Mouse (Mus musculus) neural tube, embryonic 11.5 days (tissue): Measurements from ENCODE around the gene Treml4. TPM values are rescaled to one million over a fixed set of nuclear protein-coding genes. Genes with fewer than 3 reads are reported as not detected.

Experiments
- ATAC-seq: fragments of 200-750 bp; cut with Nextera tagmentation; 2 replicates; pipeline ENCODE4 v1.8.0; 2017; ENCODE audit warnings: moderate number of reproducible peaks, mild to moderate bottlenecking, moderate TSS enrichment, moderate library complexity; ENCODE audit not compliant: insufficient read depth, low FRiP score, low TSS enrichment
- DNase-seq: peaks from one replicate; pipeline ENCODE4 v3.0.0-alpha.2; 2015; ENCODE audit warnings: low spot score
- H3K27ac ChIP-seq: fragments of 300-500 bp; sonication (generic); 2 replicates; pipeline ENCODE4 v1.5.1; 2014; ENCODE audit warnings: low read depth, mild to moderate bottlenecking, low read length
- H3K27me3 ChIP-seq: fragments of 300-500 bp; sonication (generic); 2 replicates; pipeline ENCODE4 v1.6.1; 2014; ENCODE audit warnings: mild to moderate bottlenecking, low read length, mixed read lengths; ENCODE audit not compliant: control insufficient read depth, insufficient read depth
- H3K36me3 ChIP-seq: fragments of 300-500 bp; sonication (generic); 2 replicates; pipeline ENCODE4 v1.6.1; 2014; ENCODE audit warnings: mild to moderate bottlenecking, low read length, moderate library complexity, mixed read lengths; ENCODE audit not compliant: control insufficient read depth, insufficient read depth
- H3K4me1 ChIP-seq: fragments of 300-500 bp; sonication (generic); 2 replicates; pipeline ENCODE4 v1.6.1; 2014; ENCODE audit warnings: low read length, mixed read lengths; ENCODE audit not compliant: control insufficient read depth, insufficient read depth
- H3K4me2 ChIP-seq: fragments of 300-500 bp; sonication (generic); 2 replicates; pipeline ENCODE4 v1.6.1; 2014; ENCODE audit warnings: low read depth, mild to moderate bottlenecking, moderate library complexity
- H3K4me3 ChIP-seq: fragments of 300-500 bp; sonication (generic); 2 replicates; pipeline ENCODE4 v1.5.1; 2014; ENCODE audit warnings: low read depth, low read length
- H3K9ac ChIP-seq: fragments of 300-500 bp; sonication (generic); 2 replicates; pipeline ENCODE4 v1.6.1; 2014; ENCODE audit warnings: mild to moderate bottlenecking, low read length
- H3K9me3 ChIP-seq: fragments of 300-500 bp; sonication (generic); 2 replicates; pipeline ENCODE4 v1.6.1; 2016; ENCODE audit warnings: low read length; ENCODE audit not compliant: control insufficient read depth
- WGBS: fragments of 180-500 bp; shearing (Covaris S2); extraction: QIAGEN DNeasy Blood & Tissue Kit; methylation state at CpG from one replicate; pipeline ENCODE4 v1.1.7; 2014; 5-methylcytosine and 5-hydroxymethylcytosine counted together
- polyA plus RNA-seq: library from polyadenylated mRNA; unstranded; fragments of >200 nt; fragmentation: Nextera tagmentation; extraction: Ambion mirVana; gene quantifications from 2 replicates; pipeline ENCODE4 v1.2.1, GENCODE M21; 2014

Gene Treml4
- polyA plus RNA-seq, 1 experiment from 2014 or later: 0.25 TPM

GRCm38 (mm10) chr17:48267591-48267990 lies 3.5 kb downstream of the Treml4 start:
- no peaks in the 10 kb centered on the region for H3K27me3 ChIP-seq
- WGBS: 88% methylated on average over 1 of the region's 1 CpGs
- no peak overlapping the region for H3K9ac ChIP-seq
- no peaks in the 10 kb centered on the region for H3K36me3 ChIP-seq
- no peak for ATAC-seq
- H3K4me2 ChIP-seq: no peak overlapping the region
- 0 out of 2 replicates have a peak, but pooled peaks cover 2% of the 10 kb centered on the region for H3K4me1 ChIP-seq
- H3K4me3 ChIP-seq: no peak overlapping the region
- H3K9me3 ChIP-seq: no peaks in the 10 kb centered on the region
- DNase-seq: no peak
- H3K27ac ChIP-seq: no peak overlapping the region

- Histone ChIP-seq H3K27me3 (no peaks in the 10 kb centered on the region), H3K9me3 (no peaks in the 10 kb centered on the region), H3K9ac (no peak overlapping the region), H3K4me2 (no peak overlapping the region), H3K27ac (no peak overlapping the region), H3K4me1 (0 out of 2 replicates have a peak, but pooled peaks cover 2% of the 10 kb centered on the region), H3K36me3 (no peaks in the 10 kb centered on the region), H3K4me3 (no peak overlapping the region)
- no peak for ATAC-seq
- no peak for DNase-seq
Observed at GRCm38 (mm10) chr17:48268276-48268675, 4.2 kb downstream of the Treml4 start.

- no peaks in the 10 kb centered on the region for H3K9me3 ChIP-seq
- H3K9ac ChIP-seq: no peak overlapping the region
- H3K27ac ChIP-seq: no peak overlapping the region
- no peak overlapping the region for H3K4me2 ChIP-seq
- WGBS: 86% methylated on average over 4 of the region's 4 CpGs
- DNase-seq: no peak
- no peaks in the 10 kb centered on the region for H3K27me3 ChIP-seq
- H3K4me3 ChIP-seq: no peak overlapping the region
- H3K36me3 ChIP-seq: no peaks in the 10 kb centered on the region
- no peak for ATAC-seq
- 0 out of 2 replicates have a peak, but pooled peaks cover 2% of the 10 kb centered on the region for H3K4me1 ChIP-seq
Observed at GRCm38 (mm10) chr17:48269833-48270232, 5.7 kb downstream of the Treml4 start.

- 85% methylated on average over 5 of the region's 5 CpGs for WGBS
Observed at GRCm38 (mm10) chr17:48272158-48272557, 8.1 kb downstream of the Treml4 start.

GRCm38 (mm10) chr17:48272598-48272997 lies 8.5 kb downstream of the Treml4 start:
- no peak for DNase-seq

More at GRCm38 (mm10) chr17:48272158-48272557, 8.1 kb downstream of the Treml4 start:
- ATAC-seq (no peak), DNase-seq (no peak)
- H3K27ac ChIP-seq: no peak overlapping the region
- H3K36me3 ChIP-seq: no peaks in the 10 kb centered on the region
- H3K27me3 ChIP-seq: no peaks in the 10 kb centered on the region
- H3K4me2 ChIP-seq: no peak overlapping the region
- H3K9me3 ChIP-seq: no peaks in the 10 kb centered on the region
- no peak overlapping the region for H3K9ac ChIP-seq
- H3K4me3 ChIP-seq: no peak overlapping the region
- H3K4me1 ChIP-seq: no peaks in the 10 kb centered on the region

GRCm38 (mm10) chr17:48274098-48274497 lies 10.0 kb downstream of the Treml4 start:
- Histone ChIP-seq H3K9ac (no peak overlapping the region), H3K27ac (no peak overlapping the region), H3K4me1 (no peaks in the 10 kb centered on the region), H3K4me2 (no peak overlapping the region), H3K36me3 (no peaks in the 10 kb centered on the region), H3K4me3 (no peak overlapping the region), H3K27me3 (no peaks in the 10 kb centered on the region), H3K9me3 (no peaks in the 10 kb centered on the region)
- no peak for ATAC-seq
- 86% methylated on average over 4 of the region's 4 CpGs for WGBS
- DNase-seq: no peak

More at GRCm38 (mm10) chr17:48272598-48272997, 8.5 kb downstream of the Treml4 start:
- 87% methylated on average over 4 of the region's 4 CpGs for WGBS
- no peak overlapping the region for H3K4me2 ChIP-seq
- no peaks in the 10 kb centered on the region for H3K27me3 ChIP-seq
- no peaks in the 10 kb centered on the region for H3K4me1 ChIP-seq
- no peak overlapping the region for H3K27ac ChIP-seq
- ATAC-seq: no peak
- no peak overlapping the region for H3K9ac ChIP-seq
- no peaks in the 10 kb centered on the region for H3K9me3 ChIP-seq
- no peaks in the 10 kb centered on the region for H3K36me3 ChIP-seq
- H3K4me3 ChIP-seq: no peak overlapping the region

GRCm38 (mm10) chr17:48274885-48275284 lies 10.8 kb downstream of the Treml4 start:
- Histone ChIP-seq H3K9me3 (no peaks in the 10 kb centered on the region), H3K36me3 (no peaks in the 10 kb centered on the region), H3K27ac (no peak overlapping the region), H3K4me3 (no peak overlapping the region), H3K4me2 (no peak overlapping the region), H3K27me3 (no peaks in the 10 kb centered on the region), H3K4me1 (no peaks in the 10 kb centered on the region), H3K9ac (no peak overlapping the region)
- 36% methylated on average over 6 of the region's 6 CpGs for WGBS
- ATAC-seq (no peak), DNase-seq (peak; percentile 80)

GRCm38 (mm10) chr17:48275736-48276135 lies 11.6 kb downstream of the Treml4 start:
- Histone ChIP-seq H3K4me1 (no peaks in the 10 kb centered on the region), H3K27me3 (no peaks in the 10 kb centered on the region), H3K27ac (no peak overlapping the region), H3K36me3 (no peaks in the 10 kb centered on the region), H3K4me3 (no peak overlapping the region), H3K9me3 (no peaks in the 10 kb centered on the region), H3K9ac (no peak overlapping the region), H3K4me2 (no peak overlapping the region)
- no peak for ATAC-seq
- no peak for DNase-seq
- WGBS: 66% methylated on average over 7 of the region's 7 CpGs

GRCm38 (mm10) chr17:48278381-48278780 lies 14.3 kb downstream of the Treml4 start:
- Histone ChIP-seq H3K27ac (no peak overlapping the region), H3K9me3 (no peaks in the 10 kb centered on the region)
- no peak for DNase-seq

More at GRCm38 (mm10) chr17:48278381-48278780, 14.3 kb downstream of the Treml4 start:
- Histone ChIP-seq H3K36me3 (no peaks in the 10 kb centered on the region), H3K27me3 (no peaks in the 10 kb centered on the region), H3K4me1 (no peaks in the 10 kb centered on the region), H3K9ac (no peak overlapping the region), H3K4me2 (no peak overlapping the region), H3K4me3 (no peak overlapping the region)
- no peak for ATAC-seq
